Mouse (Mus musculus) lung, postnatal 0 days (tissue): Measurements from ENCODE around the gene Stpg2.
"Not testable (repeated sequence)": the region's sequence is repeated elsewhere in the genome, so short reads cannot be mapped to it uniquely, and the experiment has no call there.

ENCODE experiments used
- CTCF ChIP-seq: IDR thresholded peaks from 2 replicates; pipeline ENCODE4 v1.5.1; 2016; ENCODE audit warnings: antibody characterized with exemption, mild to moderate bottlenecking
- EP300 ChIP-seq: IDR thresholded peaks from 2 replicates; pipeline ENCODE4 v1.6.1; 2016; ENCODE audit warnings: antibody characterized with exemption, mild to moderate bottlenecking, control low read depth

GRCm38 (mm10) chr3:139608267-139608666 lies 402.8 kb downstream of the Stpg2 start:
- TF ChIP-seq EP300, CTCF: not testable (repeated sequence)
